Mouse (Mus musculus): Measurements from ENCODE around the gene Lypd5. TPM values are rescaled to one million over a fixed set of nuclear protein-coding genes. Genes with fewer than 3 reads are reported as not detected.

Lypd5 gene
- total RNA-seq (2012; rRNA removed), result not detected in 2 replicates

- Histone ChIP-seq H3K36me3 (ENCODE audit: control insufficient read depth, insufficient read depth, low read length, poor library complexity, severe bottlenecking) (no peaks in the 10 kb centered on the region), H3K9ac (ENCODE audit: insufficient read depth, low read depth, low read length, poor library complexity, severe bottlenecking) (no peak within 1 kb of the TSS), H3K4me1 (ENCODE audit: control insufficient read depth in 2 of 2, insufficient read depth in 2 of 2, low read length in 2 of 2, poor library complexity in 1 of 2) (peaks cover 0 to 4% of the 10 kb centered on the region in 2 experiments; a peak in 1 of 4 replicates), H3K4me3 (ENCODE audit: insufficient read depth in 1 of 2, low read depth in 1 of 2, low read length in 2 of 2, poor library complexity in 1 of 2, severe bottlenecking in 1 of 2) (no peak within 1 kb of the TSS), H3K27ac (ENCODE audit: insufficient read depth, low read depth, low read length, poor library complexity, severe bottlenecking) (no peak within 1 kb of the TSS), H3K9me3 (ENCODE audit: control insufficient read depth, insufficient read depth, low read depth, low read length) (no peaks in the 10 kb centered on the region)
- DNase-seq (ENCODE audit: low read depth, low spot score), result no peak
- TF ChIP-seq CHD2 (IDR thresholded peaks at IDR 0.05; ENCODE audit: low read depth, low read length), result no peak
- no peak for TF ChIP-seq ZC3H11A (IDR thresholded peaks at IDR 0.05; ENCODE audit: borderline replicate concordance, low read depth, low read length)
- no peak for TF ChIP-seq ZNF384 (IDR thresholded peaks at IDR 0.05; ENCODE audit: low read depth, low read length)
- no peak for TF ChIP-seq MAFK (IDR thresholded peaks at IDR 0.05; ENCODE audit: insufficient read depth, low read depth, low read length)
- TF ChIP-seq HCFC1 (IDR thresholded peaks at IDR 0.05; ENCODE audit: borderline replicate concordance, insufficient read depth, low read length), result no peak
- in situ Hi-C loops (cut with MboI; ENCODE audit: low sequenced_read_pairs in 2 of 2, unreplicated experiment in 2 of 2), result no loop called here
These were observed at the start of gene Lypd5 for GRCm38 (mm10) chr7:24348896-24349295. TSS of gene Lypd5 (plus strand) at chr7:24349196.

- no peak overlapping the region; the same call in 1 of the 2 replicates for H3K9ac ChIP-seq (ENCODE audit: insufficient read depth, low read depth, low read length, poor library complexity, severe bottlenecking)
- H3K36me3 ChIP-seq (ENCODE audit: control insufficient read depth, insufficient read depth, low read length, poor library complexity, severe bottlenecking), result peaks cover 17% of the 10 kb centered on the region; the same call in 1 of the 2 replicates
- no peaks in the 10 kb centered on the region for H3K9me3 ChIP-seq (ENCODE audit: control insufficient read depth, insufficient read depth, low read depth, low read length)
- peaks cover 2% of the 10 kb centered on the region in 2 experiments; a peak in 1 of 4 replicates for H3K4me1 ChIP-seq (ENCODE audit: control insufficient read depth in 2 of 2, insufficient read depth in 2 of 2, low read length in 2 of 2, poor library complexity in 1 of 2)
- TF ChIP-seq CHD2 (IDR thresholded peaks at IDR 0.05; ENCODE audit: low read depth, low read length) (no peak), MAFK (IDR thresholded peaks at IDR 0.05; ENCODE audit: insufficient read depth, low read depth, low read length) (no peak), HCFC1 (IDR thresholded peaks at IDR 0.05; ENCODE audit: borderline replicate concordance, insufficient read depth, low read length) (no peak), ZNF384 (IDR thresholded peaks at IDR 0.05; ENCODE audit: low read depth, low read length) (no peak), ZC3H11A (IDR thresholded peaks at IDR 0.05; ENCODE audit: borderline replicate concordance, low read depth, low read length) (no peak)
- H3K4me3 ChIP-seq (ENCODE audit: insufficient read depth in 1 of 2, low read depth in 1 of 2, low read length in 2 of 2, poor library complexity in 1 of 2, severe bottlenecking in 1 of 2), result peak overlapping the region; percentile 43 to 88; a peak in 3 of 4 replicates
- in situ Hi-C loops (cut with MboI; ENCODE audit: low sequenced_read_pairs in 2 of 2, unreplicated experiment in 2 of 2), result no loop called here
- no peak overlapping the region for H3K27ac ChIP-seq (ENCODE audit: insufficient read depth, low read depth, low read length, poor library complexity, severe bottlenecking)
- DNase-seq (ENCODE audit: low read depth, low spot score), result no peak
These were observed 49.0 kb upstream of the Lypd5 start for GRCm38 (mm10) chr7:24299823-24300481.

GRCm38 (mm10) chr7:24300771-24301282, 48.2 kb upstream of the Lypd5 start, which contains the start of gene Zfp61:
TSS of gene Zfp61 (minus strand) at chr7:24301232.
- TF ChIP-seq CHD2 (IDR thresholded peaks at IDR 0.05; ENCODE audit: low read depth, low read length), result no peak
- TF ChIP-seq MAFK (IDR thresholded peaks at IDR 0.05; ENCODE audit: insufficient read depth, low read depth, low read length), result no peak
- no peak for TF ChIP-seq ZNF384 (IDR thresholded peaks at IDR 0.05; ENCODE audit: low read depth, low read length)
- no peak for TF ChIP-seq HCFC1 (IDR thresholded peaks at IDR 0.05; ENCODE audit: borderline replicate concordance, insufficient read depth, low read length)
- no peak for TF ChIP-seq ZC3H11A (IDR thresholded peaks at IDR 0.05; ENCODE audit: borderline replicate concordance, low read depth, low read length)
- Histone ChIP-seq H3K9me3 (ENCODE audit: control insufficient read depth, insufficient read depth, low read depth, low read length) (no peaks in the 10 kb centered on the region), H3K4me1 (ENCODE audit: control insufficient read depth in 2 of 2, insufficient read depth in 2 of 2, low read length in 2 of 2, poor library complexity in 1 of 2) (peaks cover 2% of the 10 kb centered on the region in 2 experiments; a peak in 1 of 4 replicates), H3K27ac (ENCODE audit: insufficient read depth, low read depth, low read length, poor library complexity, severe bottlenecking) (no peak within 1 kb of the TSS), H3K4me3 (ENCODE audit: insufficient read depth in 1 of 2, low read depth in 1 of 2, low read length in 2 of 2, poor library complexity in 1 of 2, severe bottlenecking in 1 of 2) (0 out of 4 replicates have a peak within 1 kb of the TSS, but pooled peaks of 1 of the 2 experiments have one; percentile 88), H3K36me3 (ENCODE audit: control insufficient read depth, insufficient read depth, low read length, poor library complexity, severe bottlenecking) (peaks cover 10% of the 10 kb centered on the region; the same call in 1 of the 2 replicates), H3K9ac (ENCODE audit: insufficient read depth, low read depth, low read length, poor library complexity, severe bottlenecking) (no peak within 1 kb of the TSS)
- DNase-seq (ENCODE audit: low read depth, low spot score), result no peak
- in situ Hi-C loops (cut with MboI; ENCODE audit: low sequenced_read_pairs in 2 of 2, unreplicated experiment in 2 of 2), result no loop called here

GRCm38 (mm10) chr7:24315726-24316566, 33.0 kb upstream of the Lypd5 start:
- Histone ChIP-seq H3K9ac (ENCODE audit: insufficient read depth, low read depth, low read length, poor library complexity, severe bottlenecking) (peak overlapping the region; percentile 61; the same call in 1 of the 2 replicates), H3K27ac (ENCODE audit: insufficient read depth, low read depth, low read length, poor library complexity, severe bottlenecking) (no peak overlapping the region), H3K36me3 (ENCODE audit: control insufficient read depth, insufficient read depth, low read length, poor library complexity, severe bottlenecking) (peaks cover 3% of the 10 kb centered on the region; the same call in 1 of the 2 replicates), H3K9me3 (ENCODE audit: control insufficient read depth, insufficient read depth, low read depth, low read length) (no peaks in the 10 kb centered on the region), H3K4me3 (ENCODE audit: insufficient read depth in 1 of 2, low read depth in 1 of 2, low read length in 2 of 2, poor library complexity in 1 of 2, severe bottlenecking in 1 of 2) (peak overlapping the region; percentile 22 to 58; a peak in 3 of 4 replicates), H3K4me1 (ENCODE audit: control insufficient read depth in 2 of 2, insufficient read depth in 2 of 2, low read length in 2 of 2, poor library complexity in 1 of 2) (no peaks in the 10 kb centered on the region)
- in situ Hi-C loops (cut with MboI; ENCODE audit: low sequenced_read_pairs in 2 of 2, unreplicated experiment in 2 of 2), result no loop called here
- no peak for DNase-seq (ENCODE audit: low read depth, low spot score)
- TF ChIP-seq ZC3H11A (IDR thresholded peaks at IDR 0.05; ENCODE audit: borderline replicate concordance, low read depth, low read length) (no peak), HCFC1 (IDR thresholded peaks at IDR 0.05; ENCODE audit: borderline replicate concordance, insufficient read depth, low read length) (no peak), MAFK (IDR thresholded peaks at IDR 0.05; ENCODE audit: insufficient read depth, low read depth, low read length) (no peak), CHD2 (IDR thresholded peaks at IDR 0.05; ENCODE audit: low read depth, low read length) (no peak), ZNF384 (IDR thresholded peaks at IDR 0.05; ENCODE audit: low read depth, low read length) (no peak)

All from ES-E14 (cell line).